Mouse (Mus musculus): ENCODE measurements around the gene Pramef8.
"Not testable (repeated sequence)": the region's sequence is repeated elsewhere in the genome, so short reads cannot be mapped to it uniquely, and the experiment has no call there.

Gene Pramef8

GRCm38 (mm10) chr4:143412219-143413092 lies at the start of gene Pramef8:
Pramef8 (plus strand) TSS chr4:143412426.
- DNase-seq, result peak; percentile 94

- no peak for DNase-seq
Observed at GRCm38 (mm10) chr4:143366415-143367041, 45.7 kb upstream of the Pramef8 start.

- no peak for DNase-seq
Observed at GRCm38 (mm10) chr4:143379480-143379879, 32.7 kb upstream of the Pramef8 start.

GRCm38 (mm10) chr4:143379931-143380715 lies 32.1 kb upstream of the Pramef8 start:
- DNase-seq, result no peak

GRCm38 (mm10) chr4:143380716-143381004 lies 31.6 kb upstream of the Pramef8 start:
- DNase-seq, result peak; percentile 5 to 71

- DNase-seq, result no peak
Observed at GRCm38 (mm10) chr4:143382163-143382562, 30.1 kb upstream of the Pramef8 start.

GRCm38 (mm10) chr4:143383646-143384045 lies 28.6 kb upstream of the Pramef8 start:
- DNase-seq, result peak in 1 of 2 experiments; percentile 15

- DNase-seq, result peak; percentile 6 to 56
Observed at GRCm38 (mm10) chr4:143388955-143389702, 23.1 kb upstream of the Pramef8 start.

GRCm38 (mm10) chr4:143394181-143394580 lies 18.0 kb upstream of the Pramef8 start, which contains the start of gene Pramel1:
Pramel1 (plus strand) TSS chr4:143394428.
- DNase-seq, result no peak

GRCm38 (mm10) chr4:143411566-143412218 lies 534 bp upstream of the Pramef8 start:
- no peak for DNase-seq

- DNase-seq, result no peak
Observed at GRCm38 (mm10) chr4:143413621-143414020, 1.4 kb downstream of the Pramef8 start.

GRCm38 (mm10) chr4:143414121-143414520 lies 1.9 kb downstream of the Pramef8 start:
- no peak for DNase-seq

GRCm38 (mm10) chr4:143426770-143427169 lies 14.5 kb downstream of the Pramef8 start:
- not testable (repeated sequence) for DNase-seq

- no peak for DNase-seq
Observed at GRCm38 (mm10) chr4:143450224-143450623, 38.0 kb downstream of the Pramef8 start, which contains the start of gene Oog4. Oog4 (minus strand) TSS chr4:143450324.
